ENCODE assay signal across 19 mouse cellular contexts in genomic region chr10:18953011-18953705, GRCm38 (mm10).
A peak's percentile ranks its signal among the peaks of the same experiment; 100 is the strongest.
DNase-seq lines count a peak whose midpoint lies in the region; ATAC-seq lines count a peak whose summit lies in the region.
"Had no signal": no experiment of that assay in that cellular context is flagged by ENCODE, and none has a peak within 500 bp of the region (broad histone marks: within the 10 kb centered on the region; RNA-seq: fewer than 3 reads in every experiment).

No protein-coding gene starts in this region.

- H3K4me3 ChIP-seq in heart, embryonic 16.5 days (ENCODE audit: low read length) = no peak overlapping the region
- no peak overlapping the region for H3K4me3 ChIP-seq in intestine, embryonic 16.5 days (ENCODE audit: low read length)
- H3K4me3 ChIP-seq: embryonic facial prominence, embryonic 13.5 days; forebrain, embryonic 12.5 days; heart, embryonic 15.5 days; hindbrain, embryonic 15.5 days; intestine, embryonic 15.5 days had no signal

- H3K4me2 ChIP-seq in heart, embryonic 16.5 days (ENCODE audit: low read depth, low read length) = no peak overlapping the region
- no peak overlapping the region for H3K4me2 ChIP-seq in intestine, embryonic 16.5 days (ENCODE audit: low read depth, low read length)
- H3K4me2 ChIP-seq: embryonic facial prominence, embryonic 13.5 days; forebrain, embryonic 12.5 days; heart, embryonic 11.5 days; heart, embryonic 15.5 days; hindbrain, embryonic 15.5 days; intestine, embryonic 15.5 days had no signal

- no peaks in the 10 kb centered on the region for H3K4me1 ChIP-seq in heart, embryonic 16.5 days (ENCODE audit: control insufficient read depth, insufficient read depth, low read length)
- no peaks in the 10 kb centered on the region for H3K4me1 ChIP-seq in intestine, embryonic 16.5 days (ENCODE audit: control insufficient read depth, insufficient read depth, low read length)
- H3K4me1 ChIP-seq: embryonic facial prominence, embryonic 13.5 days; forebrain, embryonic 12.5 days; heart, embryonic 15.5 days; hindbrain, embryonic 15.5 days; intestine, embryonic 15.5 days had no signal

- H3K9me3 ChIP-seq in heart, embryonic 16.5 days (replicated peaks; ENCODE audit: control insufficient read depth, low read length) = no peaks in the 10 kb centered on the region
- H3K9me3 ChIP-seq in intestine, embryonic 16.5 days (ENCODE audit: control insufficient read depth, low read length) = no peaks in the 10 kb centered on the region
- H3K9me3 ChIP-seq: embryonic facial prominence, embryonic 13.5 days; forebrain, embryonic 12.5 days; heart, embryonic 15.5 days; hindbrain, embryonic 15.5 days; intestine, embryonic 15.5 days had no signal

- DNase-seq in heart, adult 18-20 months = no peak
- peak; percentile 58 to 75 for DNase-seq in thymus, postnatal 10 days (ENCODE audit: low spot score in 2 of 2)
- peak; percentile 56 for DNase-seq in thymus, postnatal 4 days
- no peak for DNase-seq in right cerebral cortex, adult 18-20 months
- DNase-seq: adrenal gland, postnatal 10 days; cerebellum, adult 11-12 months; cerebellum, postnatal 36 days; gastrocnemius, postnatal 14 days; heart, postnatal 36 days had no signal

- peak; percentile 55; the same call in 1 of the 2 replicates for ATAC-seq in heart, embryonic 16.5 days (replicated peaks; ENCODE audit: extremely low read depth, insufficient read depth, low FRiP score)
- ATAC-seq in inflammation-experienced regulatory T-cells, adult 6 months = peak; percentile 26
- no peak for ATAC-seq in intestine, embryonic 16.5 days
- ATAC-seq: forebrain, postnatal 0 days; intestine, embryonic 15.5 days had no signal

- H3K36me3 ChIP-seq in heart, embryonic 16.5 days (ENCODE audit: control insufficient read depth, insufficient read depth) = no peaks in the 10 kb centered on the region
- H3K36me3 ChIP-seq in intestine, embryonic 16.5 days (ENCODE audit: control insufficient read depth, insufficient read depth, low read length) = no peaks in the 10 kb centered on the region
- H3K36me3 ChIP-seq: embryonic facial prominence, embryonic 13.5 days; forebrain, embryonic 12.5 days; heart, embryonic 15.5 days; hindbrain, embryonic 15.5 days; intestine, embryonic 15.5 days had no signal

- H3K9ac ChIP-seq in heart, embryonic 16.5 days (ENCODE audit: low read length) = no peak overlapping the region
- H3K9ac ChIP-seq in intestine, embryonic 16.5 days (ENCODE audit: low read depth, low read length) = no peak overlapping the region
- H3K9ac ChIP-seq: embryonic facial prominence, embryonic 13.5 days; forebrain, embryonic 12.5 days; forebrain, postnatal 0 days; heart, embryonic 15.5 days; hindbrain, embryonic 15.5 days; intestine, embryonic 15.5 days had no signal

- H3K27me3 ChIP-seq in heart, embryonic 16.5 days (ENCODE audit: control insufficient read depth, insufficient read depth, low read length) = no peaks in the 10 kb centered on the region
- no peaks in the 10 kb centered on the region for H3K27me3 ChIP-seq in intestine, embryonic 16.5 days (replicated peaks; ENCODE audit: control insufficient read depth, insufficient read depth, low read length)
- H3K27me3 ChIP-seq: embryonic facial prominence, embryonic 13.5 days; forebrain, embryonic 12.5 days; heart, embryonic 15.5 days; hindbrain, embryonic 15.5 days; intestine, embryonic 15.5 days had no signal

- H3K27ac ChIP-seq in heart, embryonic 16.5 days (ENCODE audit: low read length) = no peak overlapping the region
- no peak overlapping the region for H3K27ac ChIP-seq in intestine, embryonic 16.5 days (ENCODE audit: low read length)
- H3K27ac ChIP-seq: embryonic facial prominence, embryonic 13.5 days; forebrain, embryonic 12.5 days; heart, embryonic 15.5 days; hindbrain, embryonic 15.5 days; intestine, embryonic 15.5 days had no signal

Comparison
In these comparisons a context has a peak if more than half of its experiments do, and no peak if none do; other contexts are left out.
1. DNase-seq: peak in thymus, postnatal 10 days (2 of 2) and thymus, postnatal 4 days (single experiment); none in heart, adult 18-20 months (0 of 2) and right cerebral cortex, adult 18-20 months (single experiment).